In the genomic region with DNA sequence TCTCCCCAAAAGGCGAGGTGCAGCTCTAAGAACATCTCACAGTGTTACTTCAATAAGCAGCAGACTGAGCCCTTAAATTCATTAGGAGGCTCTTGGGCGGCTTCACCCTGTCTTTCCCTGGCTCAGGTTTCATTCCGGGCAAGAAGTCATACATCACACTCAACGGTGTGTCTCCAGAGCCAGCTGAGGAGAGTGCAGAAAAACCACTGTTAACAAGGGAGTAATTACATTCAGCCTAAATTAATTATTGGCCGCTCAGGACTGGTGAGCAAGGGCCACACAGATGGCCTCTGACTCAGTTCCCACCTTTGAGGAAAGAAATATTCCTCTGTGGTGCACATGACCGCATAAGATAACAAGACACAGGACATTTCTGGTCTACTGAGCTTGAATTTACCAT, we compare ENCODE assay signal across 27 mouse cellular contexts.
DNase-seq lines count a peak whose midpoint lies in the region; ATAC-seq and TF ChIP-seq lines count a peak whose summit lies in the region.
"Had no signal": no experiment of that assay in that cellular context is flagged by ENCODE, and none has a peak within 500 bp of the region (broad histone marks: within the 10 kb centered on the region; RNA-seq: fewer than 3 reads in every experiment).

No protein-coding gene starts in this region.

- TF ChIP-seq CTCF in kidney, postnatal 0 days (IDR thresholded peaks at IDR 0.05; ENCODE audit: low read depth): no peak
- TF ChIP-seq CTCF in midbrain, postnatal 0 days (IDR thresholded peaks at IDR 0.05): no peak

- no peaks in the 10 kb centered on the region for H3K9me3 ChIP-seq in kidney, embryonic 14.5 days (ENCODE audit: control insufficient read depth, low read length)
- H3K9me3 ChIP-seq in kidney, postnatal 0 days (replicated peaks; ENCODE audit: low read length): no peaks in the 10 kb centered on the region
- H3K9me3 ChIP-seq in midbrain, postnatal 0 days (ENCODE audit: low read length): no peaks in the 10 kb centered on the region
- H3K9me3 ChIP-seq: forebrain, embryonic 10.5 days; forebrain, embryonic 13.5 days; hindbrain, embryonic 13.5 days had no signal

- no peak overlapping the region for H3K9ac ChIP-seq in kidney, embryonic 14.5 days (ENCODE audit: low read depth, low read length)
- no peak overlapping the region for H3K9ac ChIP-seq in kidney, postnatal 0 days (ENCODE audit: low read depth, low read length)
- no peak overlapping the region for H3K9ac ChIP-seq in midbrain, postnatal 0 days (replicated peaks; ENCODE audit: low read length, poor library complexity, severe bottlenecking)
- H3K9ac ChIP-seq: forebrain, embryonic 13.5 days; hindbrain, embryonic 13.5 days had no signal

- no peak overlapping the region for H3K4me3 ChIP-seq in kidney, embryonic 14.5 days (ENCODE audit: low read length)
- no peak overlapping the region for H3K4me3 ChIP-seq in kidney, postnatal 0 days (replicated peaks; ENCODE audit: low read depth, low read length)
- H3K4me3 ChIP-seq in midbrain, postnatal 0 days (ENCODE audit: low read depth, low read length): no peak overlapping the region
- H3K4me3 ChIP-seq: forebrain, embryonic 10.5 days; forebrain, embryonic 13.5 days; gastrocnemius, adult 2 months; hindbrain, embryonic 13.5 days had no signal

- no peak overlapping the region for H3K4me2 ChIP-seq in kidney, embryonic 14.5 days (replicated peaks; ENCODE audit: low read depth, low read length)
- 0 out of 2 replicates have a peak overlapping the region, but pooled peaks have one; percentile 10 for H3K4me2 ChIP-seq in kidney, postnatal 0 days (ENCODE audit: low read length)
- H3K4me2 ChIP-seq in midbrain, postnatal 0 days (ENCODE audit: low read depth, low read length, poor library complexity, severe bottlenecking): no peak overlapping the region
- H3K4me2 ChIP-seq: forebrain, embryonic 13.5 days; heart, embryonic 11.5 days; hindbrain, embryonic 13.5 days had no signal

- H3K27me3 ChIP-seq in kidney, embryonic 14.5 days (ENCODE audit: control insufficient read depth, insufficient read depth, low read length): no peaks in the 10 kb centered on the region; the same call in 1 of the 2 replicates
- no peaks in the 10 kb centered on the region for H3K27me3 ChIP-seq in kidney, postnatal 0 days (ENCODE audit: insufficient read depth, low read length)
- no peaks in the 10 kb centered on the region for H3K27me3 ChIP-seq in midbrain, postnatal 0 days (ENCODE audit: insufficient read depth, low read length)
- H3K27me3 ChIP-seq: CH12.LX; forebrain, embryonic 13.5 days; hindbrain, embryonic 13.5 days; Patski had no signal

- H3K27ac ChIP-seq in kidney, embryonic 14.5 days (ENCODE audit: low read depth, low read length): no peak overlapping the region
- no peak overlapping the region for H3K27ac ChIP-seq in kidney, postnatal 0 days
- H3K27ac ChIP-seq in midbrain, postnatal 0 days (ENCODE audit: low read depth, low read length): no peak overlapping the region
- H3K27ac ChIP-seq: forebrain, embryonic 10.5 days; forebrain, embryonic 13.5 days; gastrocnemius, adult 2 months; hindbrain, embryonic 13.5 days; hindbrain, postnatal 0 days had no signal

- ATAC-seq in kidney, embryonic 14.5 days (ENCODE audit: low FRiP score, low TSS enrichment): peak; percentile 96
- ATAC-seq in kidney, postnatal 0 days (replicated peaks; ENCODE audit: low FRiP score, low read depth): peak; percentile 73
- ATAC-seq in midbrain, postnatal 0 days (ENCODE audit: low FRiP score): no peak
- ATAC-seq: forebrain, embryonic 13.5 days; forebrain, embryonic 16.5 days; hindbrain, postnatal 0 days; inflammation-experienced regulatory T-cells, adult 6 months; Patski had no signal

- H3K36me3 ChIP-seq in kidney, embryonic 14.5 days (ENCODE audit: control insufficient read depth, insufficient read depth, low read length): no peaks in the 10 kb centered on the region
- H3K36me3 ChIP-seq in kidney, postnatal 0 days (ENCODE audit: insufficient read depth, low read length): no peaks in the 10 kb centered on the region
- no peaks in the 10 kb centered on the region for H3K36me3 ChIP-seq in midbrain, postnatal 0 days (ENCODE audit: insufficient read depth, low read length)
- H3K36me3 ChIP-seq: forebrain, embryonic 10.5 days; G1E; hindbrain, embryonic 13.5 days had no signal

- peaks cover 5% of the 10 kb centered on the region; the same call in 1 of the 2 replicates for H3K4me1 ChIP-seq in kidney, embryonic 14.5 days (ENCODE audit: control insufficient read depth, insufficient read depth, low read length)
- no peaks in the 10 kb centered on the region for H3K4me1 ChIP-seq in kidney, postnatal 0 days (replicated peaks; ENCODE audit: insufficient read depth, low read length)
- H3K4me1 ChIP-seq in midbrain, postnatal 0 days (ENCODE audit: insufficient read depth, low read length): no peaks in the 10 kb centered on the region
- H3K4me1 ChIP-seq: forebrain, embryonic 13.5 days; hindbrain, embryonic 13.5 days had no signal

- WGBS in kidney, embryonic 14.5 days: 13% methylated on average over 6 of the region's 6 CpGs
- WGBS in kidney, postnatal 0 days: 17% methylated on average over 6 of the region's 6 CpGs
- 82% methylated on average over 6 of the region's 6 CpGs for WGBS in midbrain, postnatal 0 days

- no peak for DNase-seq in kidney, adult 11 months
- peak; percentile 64 for DNase-seq in kidney, postnatal 0 days (ENCODE audit: low spot score)
- no peak for DNase-seq in kidney, adult 8-10 months
- DNase-seq in embryo, embryonic 10 days (ENCODE audit: low spot score): peak; percentile 66
- DNase-seq in embryo, embryonic 11 days: peak; percentile 45
- DNase-seq in urinary bladder, postnatal 25 days (ENCODE audit: low spot score): no peak
- no peak for DNase-seq in midbrain, postnatal 0 days (ENCODE audit: low spot score)
- DNase-seq: adrenal gland, postnatal 10 days; adrenal gland, postnatal 36 days; B cell, adult 2 months; cerebellum, adult 18-20 months; cerebellum, adult 9-10 months; cerebellum, postnatal 14 days; gastrocnemius, adult 2 months; gastrocnemius, postnatal 14 days; heart, adult 11 months had no signal

Comparison
In these comparisons a context has a peak if more than half of its experiments do, and no peak if none do; other contexts are left out.
1. DNase-seq: peak in kidney, postnatal 0 days (single experiment), embryo, embryonic 10 days (single experiment) and embryo, embryonic 11 days (single experiment); none in kidney, adult 11 months (single experiment), kidney, adult 8-10 months (0 of 2), urinary bladder, postnatal 25 days (single experiment) and midbrain, postnatal 0 days (single experiment).